Mouse (Mus musculus): ENCODE data around the gene Gm21292. TPM values are rescaled to one million over a fixed set of nuclear protein-coding genes. Genes with fewer than 3 reads are reported as not detected.
"Not testable (repeated sequence)": the region's sequence is repeated elsewhere in the genome, so short reads cannot be mapped to it uniquely, and the experiment has no call there.

Gene Gm21292
- not detected for total RNA-seq (2021)

DNA sequence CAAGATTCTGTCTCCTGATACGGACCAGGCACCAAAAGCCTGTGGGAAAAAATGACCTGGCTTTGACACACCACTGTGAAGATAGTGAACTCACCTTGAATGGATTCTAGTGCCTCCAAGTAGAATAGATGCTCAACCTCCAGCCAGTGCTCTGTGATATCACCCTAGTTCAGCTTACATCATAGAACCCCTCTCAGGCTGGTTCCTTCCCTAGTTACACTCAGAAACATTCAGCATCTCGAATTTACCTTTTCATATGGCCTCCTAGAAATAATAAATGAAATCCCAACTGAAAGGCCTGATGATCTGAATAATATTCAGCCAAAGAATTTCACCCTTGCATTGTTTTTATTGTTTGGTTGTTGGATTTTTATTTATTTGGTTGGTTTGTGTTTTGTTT lies at the start of gene Gm21292:
Gene Gm21292 (minus strand): TSS at position 101 of the 400 bp plus-strand sequence.
- DNase-seq (ENCODE audit: extremely low spot score in 1 of 2, low spot score in 1 of 2) = not testable (repeated sequence)

Other genes with a start within 250 kb of the Gm21292 start
- gene Gm21721, start 68.3 kb upstream of the Gm21292 start, total RNA-seq (2021) = not detected
- not detected for gene Gm21812, start 213.3 kb upstream of the Gm21292 start, total RNA-seq (2021)